Mouse (Mus musculus): ENCODE data around the gene Ghr. TPM values are rescaled to one million over a fixed set of nuclear protein-coding genes. Genes with fewer than 3 reads are reported as not detected.

Ghr gene
- polyA plus RNA-seq, 1 experiment from 2014 or later, result 99.0 TPM

DNA sequence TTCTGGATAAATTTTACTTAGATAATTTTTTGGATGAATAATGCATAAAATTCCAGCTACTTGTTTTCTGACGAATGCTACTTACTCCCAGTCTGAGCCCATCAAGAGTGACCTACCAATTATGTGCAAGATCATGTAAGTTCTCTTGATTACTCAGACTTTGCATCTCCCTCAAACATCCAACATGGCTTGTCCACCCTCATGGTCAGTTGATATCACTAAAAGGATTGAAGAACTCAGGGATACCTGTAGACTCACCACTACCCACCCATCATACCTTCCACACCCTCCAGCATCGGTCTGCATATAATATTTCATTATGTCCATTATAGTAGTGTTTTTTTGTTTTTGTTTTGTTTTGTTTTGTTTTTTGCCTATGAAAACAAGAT is 18.8 kb upstream of the Ghr start:
- no peaks in the 10 kb centered on the region for H3K4me1 ChIP-seq (replicated peaks; ENCODE audit: control insufficient read depth, insufficient read depth)
- H3K27ac ChIP-seq (replicated peaks), result no peak overlapping the region
- DNase-seq (ENCODE audit: low spot score) (no peak), ATAC-seq (ENCODE audit: low FRiP score, low TSS enrichment) (no peak)
- no peaks in the 10 kb centered on the region for H3K9me3 ChIP-seq (ENCODE audit: control insufficient read depth, low read length)
- TF ChIP-seq CTCF (IDR thresholded peaks at IDR 0.05; ENCODE audit: low read depth), result no peak
- H3K36me3 ChIP-seq (ENCODE audit: control insufficient read depth, insufficient read depth, low read length), result no peaks in the 10 kb centered on the region
- no peaks in the 10 kb centered on the region for H3K27me3 ChIP-seq (ENCODE audit: control insufficient read depth, insufficient read depth, low read length)
- 93% methylated on average over 2 of the region's 2 CpGs for WGBS
- H3K9ac ChIP-seq (ENCODE audit: low read length), result no peak overlapping the region
- no peak overlapping the region for H3K4me3 ChIP-seq (ENCODE audit: low read depth, low read length)
- H3K4me2 ChIP-seq (replicated peaks; ENCODE audit: low read depth), result no peak overlapping the region

DNA sequence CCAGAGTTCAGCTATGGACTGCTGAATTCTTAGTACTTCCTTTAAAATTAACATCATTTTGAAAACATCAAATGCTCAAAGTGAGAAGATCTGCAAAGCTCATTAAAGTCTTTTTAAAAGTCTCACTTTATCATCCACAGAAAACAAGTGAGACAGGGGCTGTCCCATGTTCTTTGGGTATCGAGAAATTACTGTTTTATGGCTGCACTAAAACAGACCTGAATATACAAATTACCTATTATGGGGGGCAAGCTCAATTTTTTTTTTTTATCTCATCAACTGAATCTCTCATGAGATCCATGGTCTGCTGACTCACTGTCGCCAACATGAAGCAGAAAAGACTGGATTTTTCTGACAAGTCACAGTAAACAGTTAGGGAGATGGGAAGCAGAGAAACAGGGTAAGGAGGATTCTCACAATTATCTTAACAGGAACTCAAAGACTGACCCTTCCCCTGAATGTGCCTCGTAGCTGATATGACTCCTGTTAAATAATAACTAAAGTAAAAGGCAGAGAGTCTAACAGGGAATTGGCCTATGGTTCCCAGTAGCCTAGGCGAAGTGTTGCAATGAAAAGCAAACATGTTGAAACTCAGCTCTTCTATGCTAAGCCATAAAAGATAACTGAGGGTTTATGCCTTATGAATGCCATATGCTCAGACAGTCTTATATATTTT is 18.3 kb upstream of the Ghr start:
- Histone ChIP-seq H3K9me3 (ENCODE audit: control insufficient read depth, low read length) (no peaks in the 10 kb centered on the region), H3K27ac (replicated peaks) (no peak overlapping the region), H3K4me3 (ENCODE audit: low read depth, low read length) (no peak overlapping the region), H3K9ac (ENCODE audit: low read length) (no peak overlapping the region), H3K4me1 (replicated peaks; ENCODE audit: control insufficient read depth, insufficient read depth) (no peaks in the 10 kb centered on the region), H3K36me3 (ENCODE audit: control insufficient read depth, insufficient read depth, low read length) (no peaks in the 10 kb centered on the region), H3K4me2 (replicated peaks; ENCODE audit: low read depth) (no peak overlapping the region), H3K27me3 (ENCODE audit: control insufficient read depth, insufficient read depth, low read length) (no peaks in the 10 kb centered on the region)
- DNase-seq (ENCODE audit: low spot score), result no peak
- TF ChIP-seq CTCF (IDR thresholded peaks at IDR 0.05; ENCODE audit: low read depth) (no peak), EP300 (optimal IDR thresholded peaks at IDR 0.05) (no peak)
- no peak for ATAC-seq (ENCODE audit: low FRiP score, low TSS enrichment)
- 49% methylated on average over 4 of the region's 4 CpGs for WGBS

DNA sequence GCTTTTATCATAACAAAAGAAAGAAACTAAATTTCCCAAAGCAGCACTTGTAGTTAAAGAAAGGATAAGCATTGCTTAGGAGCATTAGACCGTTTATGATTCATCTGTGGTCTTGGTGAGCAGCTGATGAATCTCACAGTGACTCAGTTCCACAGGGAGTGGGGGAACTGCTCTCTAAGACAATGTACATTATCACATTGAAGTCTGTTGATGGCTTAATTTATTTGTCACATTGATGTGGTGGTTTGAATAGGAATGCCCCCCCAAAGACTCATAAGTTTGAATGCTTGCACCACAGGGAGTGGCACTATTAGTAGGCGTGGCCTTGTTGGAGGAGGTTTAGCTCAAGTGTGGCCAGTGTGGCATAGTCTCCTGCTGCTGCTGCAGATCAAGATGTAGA is 4.6 kb upstream of the Ghr start:
- DNase-seq (ENCODE audit: low spot score), result no peak
- no peak overlapping the region for H3K4me3 ChIP-seq (ENCODE audit: low read depth, low read length)
- no peaks in the 10 kb centered on the region for H3K27me3 ChIP-seq (ENCODE audit: control insufficient read depth, insufficient read depth, low read length)
- H3K4me1 ChIP-seq (replicated peaks; ENCODE audit: control insufficient read depth, insufficient read depth), result no peaks in the 10 kb centered on the region
- WGBS, result 56% methylated on average over 2 of the region's 2 CpGs
- no peak for ATAC-seq (ENCODE audit: low FRiP score, low TSS enrichment)
- H3K36me3 ChIP-seq (ENCODE audit: control insufficient read depth, insufficient read depth, low read length), result no peaks in the 10 kb centered on the region
- no peak overlapping the region for H3K9ac ChIP-seq (ENCODE audit: low read length)
- H3K4me2 ChIP-seq (replicated peaks; ENCODE audit: low read depth), result no peak overlapping the region
- TF ChIP-seq EP300 (optimal IDR thresholded peaks at IDR 0.05), result no peak
- TF ChIP-seq CTCF (IDR thresholded peaks at IDR 0.05; ENCODE audit: low read depth), result no peak
- H3K27ac ChIP-seq (replicated peaks), result no peak overlapping the region
- H3K9me3 ChIP-seq (ENCODE audit: control insufficient read depth, low read length), result no peaks in the 10 kb centered on the region

DNA sequence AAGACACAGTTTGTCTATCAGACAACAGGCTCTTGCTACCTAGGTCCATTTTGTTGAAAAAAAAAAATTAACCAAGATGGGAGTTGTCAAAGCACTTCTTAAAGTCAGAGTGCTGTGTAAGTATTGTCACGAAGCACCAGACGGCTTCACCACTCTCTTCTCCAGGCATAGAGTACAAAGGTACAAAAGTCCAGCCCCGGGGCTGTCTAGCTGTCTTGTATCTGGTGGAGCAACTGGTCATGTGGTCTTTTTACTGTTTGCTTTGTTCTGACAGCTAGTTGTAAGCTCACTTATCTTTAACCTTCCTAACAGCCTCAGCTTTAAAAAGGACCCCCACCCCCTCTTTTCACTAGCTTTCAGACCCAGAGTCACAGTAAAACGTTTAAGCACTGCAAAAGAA is 1.1 kb upstream of the Ghr start:
- no peaks in the 10 kb centered on the region for H3K27me3 ChIP-seq (ENCODE audit: control insufficient read depth, insufficient read depth, low read length)
- H3K36me3 ChIP-seq (ENCODE audit: control insufficient read depth, insufficient read depth, low read length), result no peaks in the 10 kb centered on the region
- no peak overlapping the region for H3K4me2 ChIP-seq (replicated peaks; ENCODE audit: low read depth)
- no peak for DNase-seq (ENCODE audit: low spot score)
- no peak overlapping the region for H3K4me3 ChIP-seq (ENCODE audit: low read depth, low read length)
- no peak overlapping the region for H3K27ac ChIP-seq (replicated peaks)
- no peak for ATAC-seq (ENCODE audit: low FRiP score, low TSS enrichment)
- no peak overlapping the region for H3K9ac ChIP-seq (ENCODE audit: low read length)
- no peaks in the 10 kb centered on the region for H3K9me3 ChIP-seq (ENCODE audit: control insufficient read depth, low read length)
- TF ChIP-seq CTCF (IDR thresholded peaks at IDR 0.05; ENCODE audit: low read depth), result no peak
- TF ChIP-seq EP300 (optimal IDR thresholded peaks at IDR 0.05), result no peak
- no peaks in the 10 kb centered on the region for H3K4me1 ChIP-seq (replicated peaks; ENCODE audit: control insufficient read depth, insufficient read depth)
- 29% methylated on average over 4 of the region's 4 CpGs for WGBS

DNA sequence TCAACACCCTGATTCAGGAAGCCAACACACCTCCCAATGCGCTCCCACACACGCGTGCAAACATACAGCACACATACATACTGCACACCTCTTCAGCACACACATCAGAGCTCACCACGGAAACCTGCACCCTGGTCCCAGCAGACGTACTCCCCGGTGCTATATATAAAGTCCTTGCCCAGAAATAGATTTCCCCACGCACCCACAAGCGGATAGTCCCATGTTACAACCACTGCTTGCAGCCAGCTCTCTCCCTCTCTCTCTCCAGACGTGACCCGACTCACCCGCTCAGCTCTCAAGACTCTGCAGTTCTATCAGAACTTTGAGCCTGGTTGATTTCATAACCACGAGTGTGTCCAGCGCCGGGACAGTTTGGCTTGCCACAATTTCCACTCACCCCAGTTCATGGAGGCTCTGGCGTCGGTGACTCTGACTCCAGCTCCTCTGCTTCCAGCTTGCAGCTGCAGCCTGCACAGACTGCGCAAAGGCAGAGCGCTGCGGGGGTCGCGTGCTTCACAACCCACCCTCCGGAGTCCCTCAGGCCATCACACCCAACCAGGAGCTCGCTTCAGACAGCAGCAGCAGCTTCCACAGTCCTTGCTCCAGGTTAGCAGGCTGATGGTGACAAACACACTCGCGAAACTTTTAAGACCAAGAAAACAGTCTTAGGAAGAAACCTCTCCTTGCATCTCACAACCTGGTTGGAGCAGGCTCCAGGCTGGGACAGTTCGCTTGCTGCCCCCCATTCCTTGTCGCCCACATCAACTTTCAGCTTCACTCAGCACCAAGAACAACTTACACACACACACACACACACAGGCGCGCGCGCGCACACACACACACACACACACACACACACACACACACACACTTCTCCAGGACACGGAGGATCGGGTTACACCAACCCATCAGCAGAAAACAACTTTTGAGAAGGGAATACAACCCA is 1.2 kb downstream of the Ghr start:
- peak; percentile 65 for DNase-seq (ENCODE audit: low spot score)
- TF ChIP-seq EP300 (optimal IDR thresholded peaks at IDR 0.05), result no peak
- TF ChIP-seq CTCF (IDR thresholded peaks at IDR 0.05; ENCODE audit: low read depth), result no peak
- Histone ChIP-seq H3K4me2 (replicated peaks; ENCODE audit: low read depth) (peak overlapping the region; percentile 69), H3K9ac (ENCODE audit: low read length) (peak overlapping the region; percentile 70), H3K36me3 (ENCODE audit: control insufficient read depth, insufficient read depth, low read length) (no peaks in the 10 kb centered on the region), H3K27ac (replicated peaks) (peak overlapping the region; percentile 90), H3K4me3 (ENCODE audit: low read depth, low read length) (peak overlapping the region; percentile 86), H3K27me3 (ENCODE audit: control insufficient read depth, insufficient read depth, low read length) (no peaks in the 10 kb centered on the region), H3K4me1 (replicated peaks; ENCODE audit: control insufficient read depth, insufficient read depth) (peaks cover 3% of the 10 kb centered on the region; the same call in 1 of the 2 replicates), H3K9me3 (ENCODE audit: control insufficient read depth, low read length) (no peaks in the 10 kb centered on the region)
- ATAC-seq (ENCODE audit: low FRiP score, low TSS enrichment), result peak; percentile 55
- under 1% methylated on average over 34 of the region's 34 CpGs for WGBS

DNA sequence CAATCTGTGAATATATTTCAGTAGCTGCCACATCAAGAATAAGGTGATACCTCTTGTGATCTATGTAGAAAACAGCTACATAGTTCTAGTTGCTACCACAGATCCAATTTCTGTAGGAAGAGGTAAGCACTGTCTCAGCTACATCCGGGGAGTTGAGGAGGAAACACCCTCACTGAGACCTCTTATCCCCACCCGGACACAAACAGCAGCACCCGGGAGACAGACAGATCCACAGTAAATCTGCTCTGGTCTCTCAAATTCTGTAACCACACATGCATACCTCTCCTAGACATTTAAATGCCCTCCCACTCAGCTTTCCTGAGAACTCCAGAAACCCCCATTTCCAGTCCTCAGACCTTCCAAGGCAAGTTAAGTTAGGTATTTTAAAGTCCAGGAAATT is 2.0 kb downstream of the Ghr start:
- ATAC-seq (ENCODE audit: low FRiP score, low TSS enrichment) (no peak), DNase-seq (ENCODE audit: low spot score) (peak; percentile 16)
- no peaks in the 10 kb centered on the region for H3K9me3 ChIP-seq (ENCODE audit: control insufficient read depth, low read length)
- no peaks in the 10 kb centered on the region for H3K27me3 ChIP-seq (ENCODE audit: control insufficient read depth, insufficient read depth, low read length)
- H3K27ac ChIP-seq (replicated peaks), result peak overlapping the region; percentile 90
- H3K4me3 ChIP-seq (ENCODE audit: low read depth, low read length), result peak overlapping the region; percentile 86
- peak overlapping the region; percentile 69 for H3K4me2 ChIP-seq (replicated peaks; ENCODE audit: low read depth)
- no peak for TF ChIP-seq CTCF (IDR thresholded peaks at IDR 0.05; ENCODE audit: low read depth)
- TF ChIP-seq EP300 (optimal IDR thresholded peaks at IDR 0.05), result no peak
- 12% methylated on average over 3 of the region's 3 CpGs for WGBS
- H3K36me3 ChIP-seq (ENCODE audit: control insufficient read depth, insufficient read depth, low read length), result no peaks in the 10 kb centered on the region
- H3K4me1 ChIP-seq (replicated peaks; ENCODE audit: control insufficient read depth, insufficient read depth), result peaks cover 3% of the 10 kb centered on the region; the same call in 1 of the 2 replicates
- peak overlapping the region; percentile 70 for H3K9ac ChIP-seq (ENCODE audit: low read length)
